Mouse (Mus musculus): ENCODE data around the gene 4930402K13Rik. TPM values are rescaled to one million over a fixed set of nuclear protein-coding genes. Genes with fewer than 3 reads are reported as not detected.

4930402K13Rik gene
- total and polyA plus RNA-seq, 2 experiments from 2014 or later: not detected

GRCm38 (mm10) chrX:9128317-9128831 lies 24.0 kb downstream of the 4930402K13Rik start:
- Histone ChIP-seq H3K36me3 (ENCODE audit: insufficient read depth) (no peaks in the 10 kb centered on the region), H3K4me3 (ENCODE audit: low read depth, low read length) (no peak overlapping the region), H3K4me2 (ENCODE audit: low read depth) (no peak overlapping the region), H3K27me3 (ENCODE audit: insufficient read depth, low read length) (no peaks in the 10 kb centered on the region), H3K9me3 (ENCODE audit: low read length) (no peaks in the 10 kb centered on the region), H3K4me1 (ENCODE audit: insufficient read depth) (no peaks in the 10 kb centered on the region), H3K27ac (ENCODE audit: low read depth, low read length) (no peak overlapping the region), H3K9ac (no peak overlapping the region)
- ATAC-seq (no peak), DNase-seq (peak; percentile 54)
- 41% methylated on average over 7 of the region's 7 CpGs for WGBS
- TF ChIP-seq CTCF (IDR thresholded peaks at IDR 0.05; ENCODE audit: low read depth): peak; percentile 53

DNA sequence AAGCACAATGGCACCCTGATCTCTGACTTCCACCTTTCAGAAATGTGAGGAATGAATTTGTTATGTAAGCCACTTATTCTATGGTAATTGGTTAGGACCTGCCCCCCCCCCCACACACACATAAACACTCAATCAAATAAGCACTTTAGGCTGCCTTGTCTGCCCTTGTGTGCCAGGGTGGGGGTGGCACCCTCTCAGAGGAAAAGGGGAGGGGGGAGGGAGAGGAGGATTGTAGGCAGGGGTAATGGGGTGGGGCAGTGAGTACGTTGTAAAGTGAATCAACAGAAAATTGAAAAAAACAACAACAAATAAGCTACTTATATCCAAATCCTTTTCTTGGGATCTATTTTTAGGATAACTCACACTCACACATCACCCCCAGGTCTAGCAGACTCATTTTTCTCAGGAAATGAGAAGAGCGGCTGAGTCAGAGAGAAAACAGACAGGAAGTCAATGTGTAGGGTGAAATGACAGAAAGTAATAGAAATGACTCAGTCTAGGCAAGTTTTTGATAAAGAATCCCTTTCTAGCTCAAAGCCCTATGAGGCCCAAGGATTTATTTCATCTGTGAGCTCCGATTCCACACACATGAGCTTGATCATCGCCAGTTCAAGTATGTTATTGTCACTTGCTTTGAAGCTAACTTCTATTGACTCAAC lies 35.1 kb downstream of the 4930402K13Rik start:
- Histone ChIP-seq H3K9ac (no peak overlapping the region), H3K36me3 (ENCODE audit: insufficient read depth) (no peaks in the 10 kb centered on the region), H3K4me2 (ENCODE audit: low read depth) (no peak overlapping the region), H3K9me3 (ENCODE audit: low read length) (no peaks in the 10 kb centered on the region), H3K4me1 (ENCODE audit: insufficient read depth) (no peaks in the 10 kb centered on the region), H3K4me3 (ENCODE audit: low read depth, low read length) (no peak overlapping the region), H3K27me3 (ENCODE audit: insufficient read depth, low read length) (no peaks in the 10 kb centered on the region), H3K27ac (ENCODE audit: low read depth, low read length) (no peak overlapping the region)
- ATAC-seq (no peak), DNase-seq (no peak)
- TF ChIP-seq CTCF (IDR thresholded peaks at IDR 0.05; ENCODE audit: low read depth): no peak
- 77% methylated on average over 4 of the region's 4 CpGs for WGBS

DNA sequence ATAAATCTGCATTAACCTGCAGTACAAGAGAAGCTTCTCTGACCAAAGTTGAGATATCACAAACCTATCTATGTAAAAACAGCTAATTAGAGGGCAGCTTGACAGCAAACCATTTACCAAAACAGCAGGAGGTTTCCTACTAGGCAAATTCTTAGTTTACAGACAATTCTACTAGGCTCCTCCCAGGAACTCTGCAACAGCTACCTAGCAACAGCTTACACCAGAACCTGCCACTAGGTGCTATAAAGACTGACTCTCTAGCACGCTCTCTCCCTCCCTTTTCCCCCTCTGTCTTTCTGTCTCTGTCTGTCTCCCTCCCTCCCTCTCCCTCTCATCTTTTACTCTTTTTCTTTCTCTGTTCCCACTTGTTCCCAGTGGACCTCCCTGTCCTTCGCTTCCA lies 38.3 kb downstream of the 4930402K13Rik start:
- TF ChIP-seq CTCF (IDR thresholded peaks at IDR 0.05; ENCODE audit: low read depth): no peak
- no peak overlapping the region for H3K27ac ChIP-seq (ENCODE audit: low read depth, low read length)
- ATAC-seq: peak; percentile 48; the same call in 1 of the 2 replicates
- 38% methylated on average over 2 of the region's 2 CpGs for WGBS
- no peaks in the 10 kb centered on the region for H3K9me3 ChIP-seq (ENCODE audit: low read length)
- DNase-seq: no peak
- no peaks in the 10 kb centered on the region for H3K27me3 ChIP-seq (ENCODE audit: insufficient read depth, low read length)
- H3K4me2 ChIP-seq (ENCODE audit: low read depth): no peak overlapping the region
- H3K36me3 ChIP-seq (ENCODE audit: insufficient read depth): no peaks in the 10 kb centered on the region
- H3K9ac ChIP-seq: no peak overlapping the region
- H3K4me1 ChIP-seq (ENCODE audit: insufficient read depth): no peaks in the 10 kb centered on the region
- no peak overlapping the region for H3K4me3 ChIP-seq (ENCODE audit: low read depth, low read length)

Other genes with a start within 250 kb of the 4930402K13Rik start
- gene Gm5751, start 230.3 kb upstream of the 4930402K13Rik start, total RNA-seq (2014; rRNA removed): not detected in 2 replicates
- not detected in 2 replicates for gene Gm5751, start 230.3 kb upstream of the 4930402K13Rik start, polyA plus RNA-seq (2015; fragmentation: Nextera tagmentation; extraction: Ambion mirVana)
- 40.1 and 60.1 TPM in 2 replicates for gene B630019K06Rik, start 212.2 kb upstream of the 4930402K13Rik start, total RNA-seq (2014; rRNA removed)
- 18.3 and 27.1 TPM in 2 replicates for gene B630019K06Rik, start 212.2 kb upstream of the 4930402K13Rik start, polyA plus RNA-seq (2015; fragmentation: Nextera tagmentation; extraction: Ambion mirVana)
- gene Fthl17b, start 141.6 kb upstream of the 4930402K13Rik start, total RNA-seq (2014; rRNA removed): not detected in 2 replicates
- not detected in 2 replicates for gene Fthl17b, start 141.6 kb upstream of the 4930402K13Rik start, polyA plus RNA-seq (2015; fragmentation: Nextera tagmentation; extraction: Ambion mirVana)
- not detected in 2 replicates for gene Fthl17c, start 128.0 kb upstream of the 4930402K13Rik start, total RNA-seq (2014; rRNA removed)
- not detected in 2 replicates for gene Fthl17c, start 128.0 kb upstream of the 4930402K13Rik start, polyA plus RNA-seq (2015; fragmentation: Nextera tagmentation; extraction: Ambion mirVana)
- not detected in 2 replicates for gene Fthl17d, start 117.8 kb upstream of the 4930402K13Rik start, total RNA-seq (2014; rRNA removed)
- gene Fthl17d, start 117.8 kb upstream of the 4930402K13Rik start, polyA plus RNA-seq (2015; fragmentation: Nextera tagmentation; extraction: Ambion mirVana): not detected in 2 replicates
- not detected in 2 replicates for gene Fthl17e, start 71.1 kb upstream of the 4930402K13Rik start, total RNA-seq (2014; rRNA removed)
- not detected in 2 replicates for gene Fthl17e, start 71.1 kb upstream of the 4930402K13Rik start, polyA plus RNA-seq (2015; fragmentation: Nextera tagmentation; extraction: Ambion mirVana)
- not detected in 2 replicates for gene Fthl17f, start 41.5 kb upstream of the 4930402K13Rik start, total RNA-seq (2014; rRNA removed)
- not detected in 2 replicates for gene Fthl17f, start 41.5 kb upstream of the 4930402K13Rik start, polyA plus RNA-seq (2015; fragmentation: Nextera tagmentation; extraction: Ambion mirVana)
- gene Lancl3, start 95.3 kb downstream of the 4930402K13Rik start, total RNA-seq (2014; rRNA removed): 10.9 and 14.9 TPM in 2 replicates
- gene Lancl3, start 95.3 kb downstream of the 4930402K13Rik start, polyA plus RNA-seq (2015; fragmentation: Nextera tagmentation; extraction: Ambion mirVana): 3.6 and 5.6 TPM in 2 replicates
- gene Gm14862, start 152.3 kb downstream of the 4930402K13Rik start, total RNA-seq (2014; rRNA removed): not detected in 2 replicates
- gene Gm14862, start 152.3 kb downstream of the 4930402K13Rik start, polyA plus RNA-seq (2015; fragmentation: Nextera tagmentation; extraction: Ambion mirVana): not detected in 2 replicates
- 4.7 and 7.1 TPM in 2 replicates for gene Xk, start 168.2 kb downstream of the 4930402K13Rik start, total RNA-seq (2014; rRNA removed)
- 1.6 and 3.2 TPM in 2 replicates for gene Xk, start 168.2 kb downstream of the 4930402K13Rik start, polyA plus RNA-seq (2015; fragmentation: Nextera tagmentation; extraction: Ambion mirVana)
- gene H2al1m, start 179.2 kb downstream of the 4930402K13Rik start, total RNA-seq (2014; rRNA removed): 1.6 and 2.2 TPM in 2 replicates
- not detected in 2 replicates for gene H2al1m, start 179.2 kb downstream of the 4930402K13Rik start, polyA plus RNA-seq (2015; fragmentation: Nextera tagmentation; extraction: Ambion mirVana)
- not detected in 2 replicates for gene H2al1k, start 246.1 kb downstream of the 4930402K13Rik start, total RNA-seq (2014; rRNA removed)
- gene H2al1k, start 246.1 kb downstream of the 4930402K13Rik start, polyA plus RNA-seq (2015; fragmentation: Nextera tagmentation; extraction: Ambion mirVana): not detected in 2 replicates

Data from forebrain, postnatal 0 days (tissue).